Mouse (Mus musculus) thymus, postnatal 36 days (tissue): Measurements from ENCODE around the gene Adamtsl1.

ENCODE experiments used
- DNase-seq, 2 experiments: peaks; one replicate each; pipeline ENCODE4 v3.0.0; 2022; ENCODE audit warnings: mixed read lengths in 2 of 2

The Adamtsl1 gene

DNA sequence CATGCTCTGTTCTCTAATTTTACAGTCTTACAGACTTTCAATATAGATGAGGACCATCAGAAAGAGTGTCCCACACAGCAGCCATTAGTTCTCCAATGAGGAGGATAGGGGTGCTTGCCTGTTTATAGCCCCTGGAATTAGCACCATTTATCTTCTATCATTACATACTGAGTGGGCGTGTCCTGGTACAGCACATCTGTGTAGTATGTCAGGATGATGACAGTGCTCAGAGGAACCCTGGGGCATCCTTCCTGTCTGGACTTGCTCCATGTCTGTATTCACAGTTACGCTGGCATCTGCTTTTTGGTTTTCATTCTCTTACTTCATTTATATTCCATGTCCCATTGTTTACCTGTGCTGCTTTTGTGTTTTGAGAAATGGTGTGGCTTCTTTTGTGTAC, 304.5 kb downstream of the Adamtsl1 start:
- DNase-seq = no peak

DNA sequence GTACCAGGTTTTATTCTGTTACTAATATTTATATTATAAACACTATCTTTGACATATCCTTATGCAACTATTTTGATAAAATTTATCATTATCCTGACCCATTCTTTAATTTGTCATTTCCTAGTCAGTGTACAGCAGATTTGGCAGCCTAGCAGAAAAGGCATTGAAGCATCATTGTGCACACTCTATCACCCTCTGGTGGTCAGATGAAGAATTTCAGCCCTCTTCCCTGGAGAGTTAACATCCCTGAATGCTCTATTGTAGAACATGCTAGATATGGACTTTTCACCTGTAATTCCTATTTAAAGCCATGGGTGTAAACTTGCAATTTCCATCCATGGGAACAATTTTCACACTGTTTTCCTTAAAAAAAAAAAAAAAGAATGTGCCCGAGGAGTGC, 305.2 kb downstream of the Adamtsl1 start:
- DNase-seq = no peak

DNA sequence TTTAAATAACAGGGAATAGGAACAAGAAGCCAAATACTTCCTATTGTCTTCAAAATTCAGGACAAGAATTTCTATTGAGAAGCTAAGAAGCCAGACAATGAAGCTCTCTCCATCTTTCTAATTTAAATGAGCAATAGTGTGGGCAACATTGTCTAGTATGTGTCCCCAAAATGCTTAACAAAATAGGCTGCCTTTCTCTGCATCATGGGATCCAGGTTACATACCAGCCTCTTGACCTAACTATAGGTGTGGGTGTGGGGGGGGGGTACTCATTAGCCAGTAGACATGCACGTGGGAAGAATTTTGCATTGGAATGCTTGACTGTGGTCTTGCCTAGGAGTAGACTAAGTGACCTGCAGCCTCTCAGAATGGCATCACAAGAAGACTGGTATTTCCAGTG, 305.9 kb downstream of the Adamtsl1 start:
- no peak for DNase-seq

DNA sequence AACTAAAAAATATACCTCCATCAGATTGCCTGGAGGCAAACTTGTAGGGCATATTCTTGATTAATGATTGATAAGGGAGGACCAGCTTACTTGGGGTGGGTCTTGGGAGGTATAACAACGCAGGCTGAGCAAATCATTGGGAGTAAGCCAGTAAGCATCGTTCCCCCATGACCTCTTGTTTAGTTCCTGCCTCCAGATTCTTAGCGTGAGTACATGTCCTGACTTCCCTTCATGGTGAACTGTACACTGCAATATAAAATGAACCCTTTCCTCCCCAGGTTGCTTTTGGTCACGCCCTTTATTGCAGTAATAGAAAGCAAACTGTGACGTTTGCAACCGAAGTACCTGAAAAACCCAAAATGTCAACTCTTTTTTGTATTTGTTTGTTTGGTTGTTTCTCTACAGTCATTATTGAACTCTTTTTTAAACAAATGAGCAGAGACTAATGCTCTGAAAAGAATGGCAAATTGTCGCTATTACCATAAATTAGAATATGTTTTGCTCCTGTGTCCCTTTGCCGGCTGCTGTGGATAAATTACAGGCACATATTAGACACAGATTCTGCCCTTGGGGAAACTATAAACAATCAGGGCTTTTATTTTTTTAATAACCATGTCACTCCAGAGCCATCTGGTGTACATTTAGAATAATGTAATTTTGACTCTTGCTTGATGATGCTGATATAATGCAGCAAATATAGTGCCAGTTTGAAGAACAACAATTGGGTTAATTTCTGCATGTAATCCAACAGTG, 310.2 kb downstream of the Adamtsl1 start:
- no peak for DNase-seq

DNA sequence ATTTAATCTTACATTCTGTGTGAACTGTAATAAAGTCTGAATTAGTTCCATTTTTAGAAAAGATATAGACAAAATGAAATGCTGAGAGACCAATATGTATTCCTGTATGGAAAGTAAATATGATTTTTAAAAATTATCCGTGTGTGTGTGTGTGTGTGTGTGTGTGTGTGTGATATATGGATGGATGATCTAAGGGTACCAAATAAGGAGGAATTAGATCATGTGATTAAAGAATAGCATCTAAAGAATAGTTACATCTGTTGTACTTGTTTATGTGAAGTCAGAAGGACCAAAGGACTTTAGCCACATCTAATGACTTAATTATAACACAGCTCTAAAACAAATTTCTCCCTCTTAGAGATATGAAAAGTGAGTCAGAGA, 310.7 kb downstream of the Adamtsl1 start:
- no peak for DNase-seq

DNA sequence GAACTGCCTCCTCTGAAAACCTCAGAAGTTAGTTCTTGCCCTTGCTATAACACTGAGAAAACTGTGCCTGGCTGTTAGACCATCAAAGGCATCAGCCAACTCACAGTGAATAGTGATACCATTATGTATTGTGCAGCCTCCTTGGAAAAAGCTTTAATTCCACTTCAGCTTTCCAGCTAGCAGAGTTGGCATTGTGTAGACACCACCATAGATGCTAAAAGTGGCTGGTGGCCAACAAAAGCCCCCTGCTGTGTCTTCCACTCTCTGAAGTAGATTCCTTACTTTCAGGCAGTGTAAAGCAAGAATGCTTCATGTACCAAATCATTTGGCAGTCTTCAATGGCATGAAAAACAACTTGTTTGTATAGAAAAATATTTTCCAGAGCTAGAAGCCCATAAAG, 323.1 kb downstream of the Adamtsl1 start:
- DNase-seq = no peak

DNA sequence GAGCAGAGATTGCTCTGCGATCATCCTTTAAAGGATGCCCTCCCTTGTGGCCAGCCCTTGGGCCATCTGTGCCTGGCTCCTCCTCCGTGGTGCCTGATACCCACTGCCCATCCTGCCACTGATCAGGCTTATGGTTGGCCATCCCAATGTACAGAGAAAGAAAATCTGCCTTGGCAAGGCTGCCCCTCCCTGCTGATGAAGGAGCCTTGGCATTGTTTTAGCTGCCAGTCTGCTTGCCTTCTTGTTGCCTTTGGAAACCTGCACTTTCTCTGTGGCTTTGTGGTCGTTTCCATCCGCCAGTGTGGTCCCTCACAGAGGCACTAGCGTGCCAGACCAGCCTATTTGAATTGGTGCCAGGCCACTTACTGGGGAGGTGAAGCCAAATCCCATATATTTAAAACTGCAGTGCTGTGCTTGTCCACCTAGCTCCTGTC, 323.6 kb downstream of the Adamtsl1 start:
- DNase-seq = no peak

DNA sequence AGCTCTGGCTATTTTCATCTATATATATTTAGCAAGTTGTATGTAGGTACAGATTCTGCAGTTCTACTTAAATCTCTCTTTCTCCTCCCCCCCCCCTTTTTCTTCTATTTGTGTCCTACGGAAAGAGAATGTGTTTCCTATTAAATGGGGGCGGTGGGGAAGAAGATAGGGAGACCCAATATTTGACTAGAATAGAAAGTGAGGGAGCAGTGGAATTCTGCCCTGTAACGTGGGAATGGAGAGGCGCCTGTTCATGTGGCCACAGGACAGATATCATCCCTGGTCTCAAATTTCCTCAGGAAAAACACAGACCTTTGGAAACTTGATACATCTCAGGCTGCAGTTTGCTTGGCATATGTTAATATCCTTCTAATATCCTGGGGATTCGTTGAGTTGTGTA, 324.1 kb downstream of the Adamtsl1 start:
- DNase-seq = no peak

DNA sequence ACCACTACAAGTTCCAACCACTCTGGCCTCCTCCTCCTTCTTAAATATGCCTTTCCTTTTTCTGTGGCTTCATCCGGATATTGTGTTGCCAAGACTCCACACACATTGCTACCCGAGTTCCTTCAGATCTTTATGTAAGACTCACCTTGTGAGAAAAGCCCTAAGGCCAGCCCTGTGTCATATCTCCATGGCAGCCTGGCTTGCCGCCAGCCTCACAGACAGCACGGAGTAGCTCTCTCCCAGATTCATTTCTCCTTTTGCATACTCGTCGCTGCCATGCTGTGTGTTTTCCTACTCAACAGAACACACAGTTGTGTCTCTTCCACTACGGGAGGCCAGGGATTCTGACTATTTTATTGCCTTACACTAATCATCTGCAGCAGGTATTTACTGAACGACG, 328.1 kb downstream of the Adamtsl1 start:
- no peak for DNase-seq

DNA sequence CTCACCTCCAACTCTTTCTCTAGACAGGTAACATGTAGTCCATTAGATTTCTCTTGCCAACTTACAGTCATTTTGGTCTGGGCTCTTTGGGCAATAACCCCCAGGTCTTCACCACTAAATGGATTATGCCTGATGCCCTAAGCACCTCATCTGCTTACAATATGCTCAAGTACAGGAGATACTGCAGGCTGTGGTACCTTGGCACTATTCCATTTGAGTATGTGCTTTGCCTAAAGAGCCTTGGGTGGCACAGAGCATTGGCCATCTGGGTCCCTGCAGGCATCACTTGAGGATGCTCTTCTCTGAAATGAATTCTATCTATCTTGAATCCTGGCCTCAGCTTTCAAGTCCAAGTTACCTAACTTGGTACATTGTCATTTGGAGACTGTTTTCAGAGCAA, 330.4 kb downstream of the Adamtsl1 start:
- no peak for DNase-seq

DNA sequence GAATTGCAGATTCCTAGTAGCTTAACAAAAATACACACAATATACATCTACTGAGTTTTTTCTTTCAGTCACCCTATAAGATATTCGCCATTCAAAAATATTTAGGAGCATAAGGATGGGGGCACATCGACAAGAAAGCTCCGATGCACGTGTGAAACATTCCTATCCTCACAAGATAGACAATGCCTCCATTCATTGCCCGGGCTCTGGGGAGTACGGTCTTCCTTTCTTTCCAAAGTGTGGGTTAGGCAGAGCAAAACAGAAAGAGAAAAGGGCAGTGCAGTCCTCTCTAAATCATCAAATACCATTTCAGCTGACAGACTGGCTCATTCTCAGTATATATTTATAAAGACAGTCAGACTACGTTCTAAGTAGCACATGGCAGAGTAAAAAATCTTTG, 332.0 kb downstream of the Adamtsl1 start:
- no peak for DNase-seq

DNA sequence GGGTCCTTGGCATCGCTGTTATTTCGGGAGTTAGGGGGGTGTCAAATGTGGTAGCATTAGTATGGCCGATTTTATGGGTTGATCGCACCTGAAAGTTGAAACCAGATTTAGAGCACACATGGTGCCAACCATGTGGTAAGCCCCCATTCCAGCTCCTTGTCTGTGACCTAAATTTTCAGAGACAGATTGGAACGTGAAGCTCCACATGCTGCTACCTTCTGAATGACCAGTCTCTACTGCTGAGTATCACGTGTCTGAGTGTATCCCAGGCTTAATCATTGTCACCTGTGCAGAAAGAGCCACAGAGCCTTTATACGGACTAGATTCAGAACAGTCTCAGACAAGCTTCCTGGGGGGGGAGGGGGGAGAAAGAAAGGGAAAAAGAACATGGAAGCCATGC, 339.4 kb downstream of the Adamtsl1 start:
- DNase-seq = no peak

DNA sequence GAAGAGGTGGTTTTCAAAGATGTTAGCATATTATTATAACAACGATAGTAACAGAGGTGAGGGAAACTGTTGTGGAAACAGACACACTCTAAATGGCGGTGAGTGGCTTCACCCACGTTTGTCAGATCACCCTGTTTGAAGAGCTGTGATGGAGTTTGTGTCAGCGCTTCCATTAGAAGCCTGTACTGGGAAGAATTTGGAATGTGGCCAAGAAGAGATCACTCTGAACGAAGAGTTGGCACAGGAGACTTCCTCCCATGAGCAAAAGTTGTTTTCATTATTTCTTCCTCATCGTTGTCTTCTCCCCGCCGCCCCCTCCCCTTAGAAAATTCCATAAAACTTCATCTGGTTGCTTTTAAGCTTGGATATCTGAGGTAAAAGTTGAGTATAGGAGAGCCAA, 340.5 kb downstream of the Adamtsl1 start:
- no peak for DNase-seq

DNA sequence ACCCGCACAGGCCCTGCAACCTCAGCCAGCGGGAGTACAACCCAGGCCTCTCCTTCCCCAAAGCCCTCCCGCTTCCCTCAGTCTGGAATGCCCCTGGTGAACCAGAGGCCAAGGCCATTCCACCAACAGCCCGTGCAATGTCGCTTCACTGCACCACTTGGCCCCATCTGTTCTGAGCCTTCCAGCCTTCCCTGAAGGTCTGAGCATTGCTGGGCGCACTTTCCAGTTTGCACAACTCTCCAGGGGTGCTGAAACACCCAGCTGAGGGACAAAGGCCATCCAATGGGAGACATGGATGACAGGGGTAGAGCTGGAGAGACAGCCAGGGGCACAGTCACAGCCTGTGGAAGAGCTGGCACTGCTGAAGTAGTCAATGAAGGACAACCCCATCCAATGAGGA, 365.4 kb downstream of the Adamtsl1 start:
- no peak for DNase-seq

DNA sequence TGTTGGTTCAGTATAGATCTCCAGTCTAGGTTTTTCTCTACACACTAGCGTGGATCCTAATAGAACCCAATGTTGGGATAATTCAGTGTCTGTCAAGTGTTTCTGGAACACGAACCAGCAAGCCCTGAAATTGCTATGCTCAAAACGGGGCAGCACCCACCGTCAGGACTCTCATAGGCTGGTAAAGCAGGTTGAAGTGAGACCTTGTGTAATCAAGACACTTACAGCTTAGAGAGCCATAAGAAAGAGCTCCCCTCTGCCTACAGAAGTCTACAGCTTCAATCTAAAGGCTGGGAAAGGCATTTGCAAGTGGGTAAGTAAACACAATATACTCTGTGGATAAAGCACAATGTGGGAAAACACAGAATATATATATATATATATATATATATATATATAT, 367.3 kb downstream of the Adamtsl1 start:
- no peak for DNase-seq

DNA sequence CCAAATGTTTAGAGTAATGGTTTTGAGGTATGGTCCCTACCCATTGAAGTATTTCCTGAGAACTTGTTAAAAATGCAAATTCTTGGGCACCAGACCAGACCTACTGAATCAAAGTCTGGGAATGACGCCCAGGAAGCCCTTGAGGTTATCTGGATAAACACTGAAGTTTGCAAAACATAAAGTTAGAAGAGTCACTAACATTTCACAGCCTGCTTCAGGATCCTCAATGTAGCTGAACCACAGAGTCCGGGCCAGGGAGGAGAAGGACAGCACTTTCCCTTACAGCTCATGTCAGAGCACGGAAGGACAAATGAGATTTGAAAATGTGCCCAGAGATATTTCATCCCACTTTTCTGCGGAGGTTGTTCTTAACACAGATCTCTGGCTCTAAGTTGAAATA, 370.1 kb downstream of the Adamtsl1 start:
- no peak for DNase-seq

DNA sequence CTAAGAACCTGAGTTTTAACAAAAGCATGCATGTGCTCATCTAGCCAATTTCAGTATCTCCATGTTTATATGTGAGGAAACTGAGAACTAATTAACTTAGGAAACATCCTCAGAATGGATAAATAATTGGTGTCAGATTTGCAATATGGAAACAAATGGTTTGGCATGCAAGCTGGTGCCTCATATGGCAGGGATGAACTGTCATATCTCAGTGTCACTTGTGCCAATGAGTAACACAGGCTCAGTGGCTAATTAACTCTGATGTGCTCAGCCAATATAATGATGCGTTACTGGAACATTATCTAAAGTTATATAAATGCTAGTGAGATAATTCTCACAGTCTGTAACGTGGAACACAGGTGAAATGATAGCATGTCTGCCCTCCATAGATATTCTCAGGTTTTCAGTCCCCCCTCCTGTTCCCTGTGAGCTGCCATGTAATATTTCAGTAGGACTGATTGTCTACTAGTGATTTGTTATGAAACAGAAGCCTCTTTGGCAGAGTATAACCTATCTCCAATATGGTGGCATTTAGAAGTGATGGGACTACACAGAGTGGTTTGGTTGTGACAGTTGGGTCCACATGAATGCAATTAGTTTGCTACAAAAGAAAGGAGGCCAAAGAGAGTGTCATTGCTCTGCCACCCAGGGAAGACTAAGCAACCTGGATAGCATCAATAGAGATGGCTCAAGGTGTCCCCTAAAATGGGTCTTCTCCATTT, 376.1 kb downstream of the Adamtsl1 start:
- DNase-seq = no peak

DNA sequence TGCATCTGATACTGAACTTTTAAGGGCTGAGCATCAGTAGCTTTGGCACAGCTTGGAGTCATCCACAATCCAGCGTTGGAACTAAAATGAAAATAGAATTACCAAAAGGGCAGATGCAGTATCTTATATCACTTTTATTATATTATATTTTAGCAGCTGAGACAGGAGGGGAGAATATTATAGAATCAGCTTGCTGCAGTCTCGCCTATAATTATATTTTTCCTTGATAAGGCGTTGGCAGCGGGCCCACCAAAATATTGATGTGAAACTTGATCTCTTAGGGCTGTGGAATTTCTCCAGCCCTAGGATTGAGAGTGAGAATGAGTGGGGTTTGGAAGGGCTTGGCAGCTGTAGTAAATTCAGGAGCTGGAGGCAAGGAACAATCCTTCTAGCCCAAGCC, 387.3 kb downstream of the Adamtsl1 start:
- no peak for DNase-seq

DNA sequence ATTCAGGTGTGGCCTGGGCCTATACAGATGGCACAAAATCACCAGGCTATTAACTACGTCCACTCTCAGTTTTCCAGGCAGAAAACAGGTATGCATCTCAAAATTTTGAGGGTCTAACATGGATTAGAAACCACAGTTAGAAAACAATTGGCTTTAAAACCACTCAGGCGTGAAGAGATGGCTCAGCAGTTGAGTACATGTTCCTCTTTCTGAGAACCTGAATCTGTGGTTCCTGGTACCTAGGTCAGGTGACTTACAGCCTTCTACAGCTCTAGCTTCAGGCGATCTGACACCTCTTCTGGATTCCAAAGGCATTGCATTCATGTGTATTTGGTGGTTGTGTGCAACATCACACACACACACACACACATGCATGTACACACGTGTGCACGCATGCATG, 390.2 kb downstream of the Adamtsl1 start:
- no peak for DNase-seq

DNA sequence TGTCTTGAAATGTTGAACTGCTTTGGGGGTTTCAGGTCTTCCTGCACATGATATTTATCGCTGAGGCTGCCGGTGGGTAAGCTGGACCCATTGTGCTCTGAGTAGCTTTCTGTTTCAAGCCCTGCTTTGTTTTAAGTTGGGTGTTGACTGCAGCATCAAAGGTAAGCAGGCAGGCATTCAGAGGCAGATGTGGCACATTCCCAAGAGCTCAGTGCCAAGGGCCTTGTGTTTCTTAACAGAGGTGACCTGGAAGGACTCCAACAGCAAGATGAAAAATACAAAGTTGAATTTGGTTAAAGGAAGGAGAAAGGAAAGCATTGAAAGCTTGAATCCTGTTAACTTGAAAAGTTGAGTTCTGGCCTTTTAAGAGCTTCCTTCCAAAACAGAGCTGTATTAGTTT, 402.1 kb downstream of the Adamtsl1 start:
- DNase-seq = no peak

DNA sequence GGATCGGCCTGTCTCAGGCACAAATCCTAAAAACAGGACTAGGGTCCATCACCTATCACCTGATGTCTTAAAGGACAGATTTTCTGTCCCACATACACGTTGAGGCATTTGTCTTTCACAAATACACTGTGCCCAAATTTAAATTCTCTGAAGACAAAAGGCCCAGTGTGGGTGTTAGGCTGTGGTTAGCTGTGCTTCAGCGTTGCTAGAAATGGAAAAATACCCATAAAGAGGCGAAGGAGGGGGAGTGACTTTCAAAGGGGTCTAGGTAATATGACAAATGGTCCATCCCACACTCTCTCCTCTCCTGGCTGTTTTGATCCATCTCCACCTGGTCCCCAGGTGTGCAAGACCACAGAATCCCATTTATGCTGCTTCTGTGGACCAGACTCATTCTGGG, 404.4 kb downstream of the Adamtsl1 start:
- DNase-seq = no peak

DNA sequence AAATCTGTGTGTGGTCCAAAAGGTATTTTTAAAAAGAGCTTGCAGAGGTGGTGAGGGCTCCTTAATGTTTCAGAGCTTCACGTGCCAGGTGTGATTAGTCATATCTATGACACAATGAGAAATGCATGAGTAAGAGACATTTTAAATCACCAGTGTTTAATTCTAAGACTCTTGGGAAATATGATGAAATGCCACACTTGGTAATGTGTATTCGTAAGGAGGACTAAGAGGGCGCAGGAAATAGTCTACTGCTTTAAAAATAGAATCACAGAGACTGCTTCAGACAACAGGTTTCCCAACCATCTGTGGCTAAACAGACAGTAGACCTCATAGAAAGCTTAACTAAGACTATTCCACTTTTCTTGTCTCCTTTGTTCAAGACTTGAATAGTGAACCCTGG, 406.5 kb downstream of the Adamtsl1 start:
- DNase-seq = no peak

DNA sequence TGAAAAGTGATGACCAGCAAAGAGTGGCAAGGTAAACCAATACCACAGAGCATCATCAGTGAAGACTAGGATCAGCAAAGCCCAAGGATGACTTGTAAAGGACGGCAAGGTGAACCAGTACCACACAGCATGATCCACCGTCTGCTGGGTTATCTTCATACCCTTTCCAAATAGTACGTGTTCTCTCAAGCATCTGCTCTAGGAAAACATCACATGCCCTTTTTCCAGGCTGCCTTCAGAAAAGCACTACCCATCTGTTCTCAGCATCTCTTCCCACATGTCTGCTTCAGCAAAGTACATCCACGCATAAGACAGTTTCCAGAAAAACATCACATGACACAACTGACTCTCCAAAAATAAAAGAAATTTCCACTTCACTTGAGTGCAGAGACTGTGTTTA, 408.8 kb downstream of the Adamtsl1 start:
- DNase-seq = no peak

DNA sequence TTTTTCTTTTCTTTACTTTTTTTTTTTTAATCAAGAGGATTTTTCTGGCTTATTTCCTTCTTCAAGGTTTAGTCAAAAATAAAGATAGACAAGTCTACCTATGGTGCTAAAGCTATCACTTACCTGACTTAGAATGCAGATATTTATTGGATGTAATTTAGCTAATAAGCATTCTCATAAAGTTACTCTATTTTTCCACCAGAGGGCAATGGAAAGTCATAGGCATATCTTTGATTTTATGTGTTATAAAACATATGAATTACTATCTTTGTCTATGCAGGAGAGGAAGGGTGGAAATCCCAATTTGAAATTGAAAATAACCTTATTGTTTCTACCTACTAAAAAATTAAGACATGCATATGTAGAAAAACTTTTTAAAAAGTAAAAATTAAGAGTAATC, 418.2 kb downstream of the Adamtsl1 start:
- DNase-seq = no peak

DNA sequence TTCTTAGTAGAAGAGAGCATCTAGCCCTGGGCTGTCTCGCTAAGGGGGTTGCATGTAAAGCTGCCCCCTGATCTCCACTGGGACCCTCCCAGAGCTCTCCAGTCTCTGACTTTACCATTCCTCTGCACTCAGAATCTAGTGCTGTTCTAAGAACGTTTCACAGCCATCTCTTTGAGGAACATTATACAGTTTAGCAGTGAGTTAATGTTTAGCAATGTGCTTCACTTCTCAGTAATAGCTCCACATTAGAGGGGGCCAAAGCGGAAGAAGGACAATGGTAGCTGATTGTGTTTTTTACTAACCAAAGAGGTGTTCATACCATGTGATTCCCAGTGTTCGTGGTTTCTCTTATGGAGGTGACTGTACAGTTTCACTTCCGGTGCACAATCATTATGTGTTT, 425.5 kb downstream of the Adamtsl1 start:
- no peak for DNase-seq
